8 mouse cellular contexts compared by ENCODE assay signal in genomic region chr11:115626824-115627616, GRCm38 (mm10). TPM values are rescaled to one million over a fixed set of nuclear protein-coding genes. Genes with fewer than 3 reads are reported as not detected.
DNase-seq lines count a peak whose midpoint lies in the region; ATAC-seq and TF ChIP-seq lines count a peak whose summit lies in the region.

No protein-coding gene starts in this region.

- H3K9me3 ChIP-seq in erythroblast, embryonic 14.5 days (ENCODE audit: control insufficient read depth, low read length): no peaks in the 10 kb centered on the region
- no peaks in the 10 kb centered on the region for H3K9me3 ChIP-seq in limb, embryonic 15.5 days
- H3K9me3 ChIP-seq in stomach, postnatal 0 days (ENCODE audit: control insufficient read depth, low read length): no peaks in the 10 kb centered on the region

- TF ChIP-seq POLR2A in testis, adult 2 months (IDR thresholded peaks at IDR 0.05; ENCODE audit: control insufficient read depth, low read depth, low read length): no peak

- peak overlapping the region; percentile 65; the same call in 1 of the 2 replicates for H3K9ac ChIP-seq in limb, embryonic 15.5 days
- no peak overlapping the region; the same call in 1 of the 2 replicates for H3K9ac ChIP-seq in stomach, postnatal 0 days (ENCODE audit: low read length)

- no peaks in the 10 kb centered on the region for H3K27me3 ChIP-seq in erythroblast, embryonic 14.5 days (ENCODE audit: control insufficient read depth)
- H3K27me3 ChIP-seq in testis, adult 2 months (ENCODE audit: control insufficient read depth, insufficient read depth, low read length): no peaks in the 10 kb centered on the region
- no peaks in the 10 kb centered on the region for H3K27me3 ChIP-seq in limb, embryonic 15.5 days
- no peaks in the 10 kb centered on the region for H3K27me3 ChIP-seq in stomach, postnatal 0 days (ENCODE audit: control insufficient read depth, insufficient read depth, low read length)

- no peak for ATAC-seq in erythroblast, adult 5-6 weeks (replicated peaks; ENCODE audit: low FRiP score, poor library complexity, severe bottlenecking)
- ATAC-seq in limb, embryonic 15.5 days (ENCODE audit: insufficient number of reproducible peaks, low FRiP score, low TSS enrichment, low read depth): no peak
- no peak for ATAC-seq in stomach, postnatal 0 days (ENCODE audit: low FRiP score, low TSS enrichment)

- H3K4me1 ChIP-seq in erythroblast, embryonic 14.5 days (ENCODE audit: control insufficient read depth): peaks cover 38% of the 10 kb centered on the region
- H3K4me1 ChIP-seq in testis, adult 2 months (ENCODE audit: control insufficient read depth, insufficient read depth, low read length): peaks cover 2% of the 10 kb centered on the region; the same call in 1 of the 2 replicates
- peaks cover 18% of the 10 kb centered on the region for H3K4me1 ChIP-seq in limb, embryonic 15.5 days
- H3K4me1 ChIP-seq in stomach, postnatal 0 days (replicated peaks; ENCODE audit: control insufficient read depth, insufficient read depth): no peaks in the 10 kb centered on the region

- TF ChIP-seq EP300 in stomach, postnatal 0 days (optimal IDR thresholded peaks at IDR 0.05): no peak

- no peak overlapping the region for H3K27ac ChIP-seq in testis, adult 2 months (ENCODE audit: control insufficient read depth, insufficient read depth, low read depth, low read length)
- H3K27ac ChIP-seq in limb, embryonic 15.5 days: no peak overlapping the region
- no peak overlapping the region for H3K27ac ChIP-seq in stomach, postnatal 0 days (replicated peaks)

- peak overlapping the region; percentile 73 for H3K4me3 ChIP-seq in erythroblast, embryonic 14.5 days (replicated peaks)
- H3K4me3 ChIP-seq in testis, adult 2 months (ENCODE audit: control insufficient read depth, low read depth, low read length): peak overlapping the region; percentile 90
- H3K4me3 ChIP-seq in limb, embryonic 15.5 days: peak overlapping the region; percentile 84
- peak overlapping the region; percentile 61 for H3K4me3 ChIP-seq in stomach, postnatal 0 days (ENCODE audit: low read depth, low read length)

- WGBS in limb, embryonic 15.5 days: 45% methylated on average over 11 of the region's 11 CpGs
- WGBS in stomach, postnatal 0 days: 42% methylated on average over 11 of the region's 11 CpGs

- no peak for TF ChIP-seq CTCF in testis, adult 2 months (IDR thresholded peaks at IDR 0.05; ENCODE audit: control insufficient read depth, insufficient read depth, insufficient replicate concordance, low read depth, low read length)
- no peak for TF ChIP-seq CTCF in stomach, postnatal 0 days (IDR thresholded peaks at IDR 0.05; ENCODE audit: low read depth)

- DNase-seq in testis, postnatal 10 days (ENCODE audit: low spot score): no peak
- DNase-seq in stomach, postnatal 0 days (ENCODE audit: low spot score): no peak
- no peak for DNase-seq in adrenal gland, adult 8-10 months
- DNase-seq in urinary bladder, adult 2 months (ENCODE audit: low spot score): no peak

- peaks cover 30% of the 10 kb centered on the region for H3K36me3 ChIP-seq in erythroblast, embryonic 14.5 days (ENCODE audit: control insufficient read depth)
- no peaks in the 10 kb centered on the region for H3K36me3 ChIP-seq in testis, adult 2 months (ENCODE audit: control insufficient read depth, insufficient read depth, low read length)
- H3K36me3 ChIP-seq in limb, embryonic 15.5 days: peaks cover 18% of the 10 kb centered on the region
- peaks cover 4% of the 10 kb centered on the region; the same call in 1 of the 2 replicates for H3K36me3 ChIP-seq in stomach, postnatal 0 days (ENCODE audit: control insufficient read depth, insufficient read depth, low read length)

- peak overlapping the region; percentile 88 for H3K4me2 ChIP-seq in limb, embryonic 15.5 days
- peak overlapping the region; percentile 87 for H3K4me2 ChIP-seq in stomach, postnatal 0 days (replicated peaks; ENCODE audit: low read depth)

RNA-seq across cellular contexts. Expression of gene Slc25a19, which starts 1.1 kb away (rescaled TPM):
- 0.99 and 1.3 TPM in 2 replicates for polyA plus RNA-seq in erythroblast, embryonic 14.5 days (2012)
- 1.7 and 5.0 TPM in 2 replicates for total RNA-seq in erythroblast, adult 5-6 weeks (2015; ENCODE audit: low replicate concordance)
- 7.4 and 22.4 TPM in 2 replicates for total RNA-seq in erythroblast, adult 5-6 weeks (2017; ENCODE audit: low replicate concordance)
- 33.7 and 35.8 TPM in 2 replicates for polyA plus RNA-seq in testis, adult 2 months (2012; rRNA removed)
- polyA plus RNA-seq in limb, embryonic 15.5 days (2015; fragmentation: Nextera tagmentation; extraction: Ambion mirVana): 24.0 and 24.7 TPM in 2 replicates
- 12.5 and 14.0 TPM in 2 replicates for polyA plus RNA-seq in stomach, postnatal 0 days (2015; fragmentation: Nextera tagmentation; extraction: Ambion mirVana)
- total RNA-seq in adrenal gland, adult 8-10 months (2022): 10 to 100 TPM; 59.5 to 94.1 (median 91.2) TPM
- 30.0 and 31.7 TPM in 2 replicates for polyA plus RNA-seq in urinary bladder, adult 2 months (2012; rRNA removed)

RNA-seq across cellular contexts. Expression of gene Mif4gd, which starts 14.3 kb away (rescaled TPM):
- 3.6 and 4.8 TPM in 2 replicates for polyA plus RNA-seq in erythroblast, embryonic 14.5 days (2012)
- total RNA-seq in erythroblast, adult 5-6 weeks (2015; ENCODE audit: low replicate concordance): 13.0 and 26.1 TPM in 2 replicates
- total RNA-seq in erythroblast, adult 5-6 weeks (2017; ENCODE audit: low replicate concordance): 10.3 and 11.9 TPM in 2 replicates
- 383 and 445 TPM in 2 replicates for polyA plus RNA-seq in testis, adult 2 months (2012; rRNA removed)
- 27.6 and 29.1 TPM in 2 replicates for polyA plus RNA-seq in limb, embryonic 15.5 days (2015; fragmentation: Nextera tagmentation; extraction: Ambion mirVana)
- 48.9 and 52.3 TPM in 2 replicates for polyA plus RNA-seq in stomach, postnatal 0 days (2015; fragmentation: Nextera tagmentation; extraction: Ambion mirVana)
- 100 to 1,000 TPM; 101 to 135 (median 121) TPM for total RNA-seq in adrenal gland, adult 8-10 months (2022)
- polyA plus RNA-seq in urinary bladder, adult 2 months (2012; rRNA removed): 79.9 and 89.7 TPM in 2 replicates

RNA-seq across cellular contexts. Expression of gene Gga3, which starts 23.2 kb away (rescaled TPM):
- 0.78 and 0.93 TPM in 2 replicates for polyA plus RNA-seq in erythroblast, embryonic 14.5 days (2012)
- total RNA-seq in erythroblast, adult 5-6 weeks (2015; ENCODE audit: low replicate concordance): 7.9 and 12.3 TPM in 2 replicates
- 12.8 and 18.4 TPM in 2 replicates for total RNA-seq in erythroblast, adult 5-6 weeks (2017; ENCODE audit: low replicate concordance)
- 19.8 and 21.1 TPM in 2 replicates for polyA plus RNA-seq in testis, adult 2 months (2012; rRNA removed)
- 17.5 and 18.0 TPM in 2 replicates for polyA plus RNA-seq in limb, embryonic 15.5 days (2015; fragmentation: Nextera tagmentation; extraction: Ambion mirVana)
- 5.2 TPM in 2 replicates for polyA plus RNA-seq in stomach, postnatal 0 days (2015; fragmentation: Nextera tagmentation; extraction: Ambion mirVana)
- 10 to 100 TPM; 20.3 to 52.7 (median 37.8) TPM for total RNA-seq in adrenal gland, adult 8-10 months (2022)
- polyA plus RNA-seq in urinary bladder, adult 2 months (2012; rRNA removed): 25.4 and 27.3 TPM in 2 replicates

RNA-seq across cellular contexts. Expression of gene Mrps7, which starts 23.3 kb away (rescaled TPM):
- polyA plus RNA-seq in erythroblast, embryonic 14.5 days (2012): 5.1 and 6.7 TPM in 2 replicates
- total RNA-seq in erythroblast, adult 5-6 weeks (2015; ENCODE audit: low replicate concordance): 4.8 and 14.2 TPM in 2 replicates
- 6.4 and 13.0 TPM in 2 replicates for total RNA-seq in erythroblast, adult 5-6 weeks (2017; ENCODE audit: low replicate concordance)
- 9.3 and 10.9 TPM in 2 replicates for polyA plus RNA-seq in testis, adult 2 months (2012; rRNA removed)
- polyA plus RNA-seq in limb, embryonic 15.5 days (2015; fragmentation: Nextera tagmentation; extraction: Ambion mirVana): 88.2 and 90.9 TPM in 2 replicates
- polyA plus RNA-seq in stomach, postnatal 0 days (2015; fragmentation: Nextera tagmentation; extraction: Ambion mirVana): 52.6 and 58.4 TPM in 2 replicates
- total RNA-seq in adrenal gland, adult 8-10 months (2022): 100 to 1,000 TPM in 1 of 4 experiments, 10 to 100 TPM in 3; 82.0 to 110 (median 92.1) TPM
- polyA plus RNA-seq in urinary bladder, adult 2 months (2012; rRNA removed): 36.1 and 39.5 TPM in 2 replicates
